Mouse (Mus musculus): Measurements from ENCODE around the gene Nhs. TPM values are rescaled to one million over a fixed set of nuclear protein-coding genes. Genes with fewer than 3 reads are reported as not detected.
A peak's percentile ranks its signal among the peaks of the same experiment; 100 is the strongest.

Gene Nhs
- total RNA-seq, 2 experiments from 2014 or later = 1.6 to 2.0 TPM

DNA sequence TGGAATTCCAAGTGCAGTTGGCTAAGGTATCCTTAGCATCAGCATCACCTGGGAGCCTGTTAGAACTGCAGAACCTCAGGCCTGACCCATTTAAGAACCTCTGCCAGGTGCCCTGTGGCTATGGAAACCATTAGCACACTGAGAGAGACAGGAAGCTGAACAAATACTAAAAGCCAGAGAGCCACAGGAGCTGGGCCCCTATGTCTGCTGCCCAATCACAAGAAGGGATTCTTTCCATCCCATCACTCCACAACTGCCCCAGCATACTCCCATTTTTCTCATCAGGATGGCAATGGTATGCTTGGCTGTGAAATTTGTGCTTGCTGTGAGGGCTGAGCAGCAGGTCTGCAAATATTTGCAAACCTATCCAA lies 232.9 kb downstream of the Nhs start:
- no peak for DNase-seq

GRCm38 (mm10) chrX:161925973-161926682 lies 233.4 kb downstream of the Nhs start:
- DNase-seq = peak; percentile 8

- DNase-seq = no peak
Observed at GRCm38 (mm10) chrX:161922655-161923054, 236.9 kb downstream of the Nhs start.

GRCm38 (mm10) chrX:161921581-161921980 lies 237.9 kb downstream of the Nhs start:
- no peak for DNase-seq

DNA sequence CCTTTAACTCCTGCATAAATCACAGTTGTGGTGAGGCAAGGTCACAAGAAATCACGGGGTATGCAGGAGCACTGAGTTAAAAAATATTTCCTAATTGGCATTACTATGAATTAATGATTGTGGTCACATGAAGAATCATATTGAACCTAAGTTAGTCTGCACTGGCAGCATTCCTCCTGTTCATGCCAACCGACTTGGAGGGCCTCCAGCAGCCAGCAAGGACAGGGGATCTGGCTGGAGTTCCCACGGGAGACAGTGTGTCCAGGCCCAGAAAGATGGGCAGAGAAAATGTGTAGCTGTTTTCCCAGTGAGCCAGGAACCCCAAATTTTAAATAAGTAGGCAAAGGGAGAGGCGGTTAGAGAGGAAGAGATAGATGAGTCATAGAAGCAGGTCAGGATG lies 249.6 kb downstream of the Nhs start:
- DNase-seq = peak; percentile 12

- peak; percentile 12 for DNase-seq
Observed at GRCm38 (mm10) chrX:161908652-161909403, 250.7 kb downstream of the Nhs start.

GRCm38 (mm10) chrX:161907595-161908592 lies 251.6 kb downstream of the Nhs start:
- peak; percentile 8 for DNase-seq

- no peak for DNase-seq
Observed at GRCm38 (mm10) chrX:161894442-161894841, 265.1 kb downstream of the Nhs start.

DNA sequence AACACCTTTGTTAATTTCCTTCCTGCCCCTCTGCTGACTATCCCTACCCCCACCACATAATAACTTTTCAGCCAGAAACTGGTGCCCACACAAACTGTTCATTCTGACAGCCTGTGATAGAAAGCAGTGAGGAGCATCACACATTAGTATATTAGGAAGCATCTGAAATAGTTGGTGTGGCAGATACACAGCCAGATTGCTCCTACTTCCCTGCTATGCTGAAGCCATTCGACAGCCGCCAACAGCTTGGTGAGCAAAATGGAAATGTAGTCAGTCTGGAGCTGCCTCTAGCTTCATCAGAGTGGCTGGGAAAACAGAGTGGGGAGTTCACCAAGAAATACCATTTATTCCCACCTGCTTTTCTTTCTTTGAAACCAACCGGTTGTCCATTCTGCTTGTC lies 275.9 kb downstream of the Nhs start:
- no peak for DNase-seq

DNA sequence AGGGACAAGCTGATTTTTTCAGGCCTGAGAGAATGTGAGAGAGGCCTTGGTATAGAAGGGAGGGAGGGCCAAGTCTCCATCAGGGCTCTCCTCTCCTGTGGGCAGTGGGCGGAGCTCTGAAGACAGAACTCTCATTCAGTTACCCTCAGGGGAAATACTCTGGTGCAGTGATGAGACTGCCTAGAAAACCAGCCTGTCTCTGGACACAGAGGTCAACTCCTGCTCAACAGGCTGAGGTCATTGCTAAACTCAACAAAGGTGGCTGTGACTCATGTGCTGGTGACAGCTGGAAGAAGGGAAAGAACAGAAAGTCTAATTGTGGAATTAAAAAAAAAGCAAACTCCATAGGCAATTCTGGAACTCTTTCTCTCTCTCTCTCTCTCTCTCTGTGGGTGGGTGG lies 282.4 kb downstream of the Nhs start:
- DNase-seq = no peak

DNA sequence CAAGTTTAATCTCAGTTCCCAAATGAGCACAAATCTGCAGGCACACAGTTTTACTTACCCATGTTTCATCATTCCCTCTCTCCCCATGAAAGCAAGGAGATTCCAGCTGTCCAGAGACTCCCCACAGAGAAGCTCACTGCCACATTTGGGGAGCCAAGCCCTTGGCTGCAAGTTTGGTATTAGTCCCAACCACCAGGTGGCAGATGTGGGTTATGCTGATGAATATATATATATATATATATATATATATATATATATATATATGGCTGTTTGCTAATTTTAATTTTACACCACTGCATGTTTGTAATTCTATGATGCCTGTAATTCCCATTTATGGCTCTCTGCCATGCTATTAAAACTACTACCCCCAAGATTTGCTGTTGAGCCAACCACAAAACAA lies 286.0 kb downstream of the Nhs start:
- DNase-seq = peak; percentile 36

- DNase-seq = no peak
Observed at GRCm38 (mm10) chrX:161871306-161871705, 288.2 kb downstream of the Nhs start.

- DNase-seq = no peak
Observed at GRCm38 (mm10) chrX:161855630-161856029, 303.9 kb downstream of the Nhs start.

DNA sequence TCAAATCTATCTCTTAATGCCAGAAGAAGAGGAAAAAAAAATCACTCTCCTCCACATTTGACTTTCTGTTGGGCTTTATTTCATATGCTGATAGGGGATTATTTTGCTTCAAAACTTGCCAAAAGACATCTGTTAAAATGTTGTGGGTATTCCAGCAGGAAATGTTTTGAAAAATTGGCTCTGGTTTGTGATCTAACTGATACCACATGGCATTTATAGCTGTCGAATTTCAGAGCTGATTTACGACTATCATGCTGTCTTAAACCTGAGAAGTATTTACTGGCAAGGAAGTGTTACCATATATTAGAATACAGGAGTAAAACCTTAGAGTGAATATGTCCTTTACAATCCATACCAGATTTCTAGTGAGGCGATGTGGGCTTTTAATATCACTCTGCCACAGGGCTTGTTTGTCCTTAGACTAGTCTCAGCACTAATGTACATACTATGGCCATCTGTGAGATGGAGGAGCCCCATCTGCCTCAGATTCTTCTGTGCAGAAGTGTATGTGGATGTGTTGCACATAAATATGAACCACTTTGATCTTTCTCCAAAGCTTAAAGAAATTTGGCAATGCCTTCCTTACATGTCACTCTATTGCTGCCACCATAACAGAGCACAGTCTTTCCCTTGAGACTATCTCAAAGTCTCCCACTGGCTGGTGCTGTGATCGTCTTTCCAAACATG lies 305.8 kb downstream of the Nhs start:
- no peak for DNase-seq

DNA sequence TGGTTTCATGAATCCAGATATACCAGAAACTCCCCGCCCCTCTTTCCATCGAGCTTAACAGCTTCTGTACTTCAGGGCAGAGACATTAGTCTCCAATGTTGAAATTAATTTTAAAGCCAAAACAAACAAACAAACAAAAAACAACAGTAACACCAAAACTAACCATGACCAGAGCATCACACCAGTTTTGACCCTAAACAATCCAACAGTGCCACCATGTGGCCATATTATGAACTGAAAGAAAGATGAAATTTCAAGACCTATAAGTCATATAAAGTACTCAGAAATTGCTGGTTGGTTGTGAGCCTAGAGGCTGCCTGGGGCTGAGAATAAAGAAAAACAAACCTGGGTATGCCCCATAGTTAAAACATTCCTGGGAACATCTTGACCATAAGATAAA lies 333.3 kb downstream of the Nhs start:
- DNase-seq = peak; percentile 21

- DNase-seq = peak; percentile 40
Observed at GRCm38 (mm10) chrX:161790182-161790581, 369.3 kb downstream of the Nhs start.

Measured in heart, postnatal 4 days (tissue).